Mouse (Mus musculus) MEL (cell line): Measurements from ENCODE around the gene Epha5. TPM values are rescaled to one million over a fixed set of nuclear protein-coding genes. Genes with fewer than 3 reads are reported as not detected.

ENCODE experiments used
- DNase-seq: peaks from one replicate; pipeline ENCODE4 v3.0.0; 2011; ENCODE audit warnings: low read depth, low spot score
- H3K27ac ChIP-seq: 2 replicates; pipeline ENCODE4 v1.5.1; 2012; ENCODE audit warnings: low read depth, mild to moderate bottlenecking, control low read depth, low read length, moderate library complexity; ENCODE audit not compliant: control insufficient read depth
- H3K27me3 ChIP-seq, 2 experiments: fragments of 150-350 bp in 1 of 2; sonication (generic) in 1 of 2; 2 replicates each; pipeline ENCODE4 v1.6.1; 2012; ENCODE audit warnings: low read length in 2 of 2, mild to moderate bottlenecking in 2 of 2, improper control_type of control experiment in 1 of 2, moderate library complexity in 1 of 2; ENCODE audit not compliant: insufficient read depth in 2 of 2, control insufficient read depth in 1 of 2
- H3K36me3 ChIP-seq, 2 experiments: 2 replicates each; pipeline ENCODE4 v1.6.1; 2012 to 2014; ENCODE audit warnings: low read length in 2 of 2, improper control_type of control experiment in 1 of 2, inconsistent platforms in 1 of 2, mild to moderate bottlenecking in 1 of 2; ENCODE audit not compliant: insufficient read depth in 2 of 2, control insufficient read depth in 1 of 2
- H3K4me1 ChIP-seq, 2 experiments: fragments of 150-350 bp in 1 of 2; sonication (generic) in 1 of 2; 2 replicates each; pipeline ENCODE4 v1.6.1; 2012; ENCODE audit warnings: low read length in 2 of 2, improper control_type of control experiment in 1 of 2, mild to moderate bottlenecking in 1 of 2; ENCODE audit not compliant: insufficient read depth in 2 of 2, control insufficient read depth in 1 of 2
- H3K4me3 ChIP-seq, 2 experiments: fragments of 150-350 bp in 1 of 2; sonication (generic) in 1 of 2; 2 replicates each; pipeline ENCODE4 v1.5.1; 2012; ENCODE audit warnings: low read depth in 2 of 2, low read length in 2 of 2, mild to moderate bottlenecking in 2 of 2, moderate library complexity in 2 of 2, control low read depth in 1 of 2, improper control_type of control experiment in 1 of 2; ENCODE audit not compliant: control insufficient read depth in 1 of 2, insufficient read depth in 1 of 2
- H3K79me2 ChIP-seq: 2 replicates; pipeline ENCODE4 v1.6.1; 2012; ENCODE audit warnings: mild to moderate bottlenecking, low read length, moderate library complexity; ENCODE audit not compliant: control insufficient read depth, poor library complexity, insufficient read depth
- H3K9ac ChIP-seq: 2 replicates; pipeline ENCODE4 v1.6.1; 2012; ENCODE audit warnings: low read depth, mild to moderate bottlenecking, control low read depth, low read length, moderate library complexity; ENCODE audit not compliant: control insufficient read depth, poor library complexity, severe bottlenecking
- H3K9me3 ChIP-seq: fragments of 150-350 bp; sonication (generic); replicated peaks from 2 replicates; pipeline ENCODE4 v1.6.1; 2012; ENCODE audit warnings: mild to moderate bottlenecking, low read length, improper control_type of control experiment, moderate library complexity; ENCODE audit not compliant: insufficient read depth
- BHLHE40 ChIP-seq: IDR thresholded peaks from 2 replicates; pipeline ENCODE4 v1.6.1; 2012; ENCODE audit warnings: low read depth, mild to moderate bottlenecking, inconsistent platforms, low read length, improper control_type of control experiment, borderline replicate concordance
- CHD1 ChIP-seq: IDR thresholded peaks from 2 replicates; pipeline ENCODE4 v1.6.1; 2012; ENCODE audit warnings: low read depth, mild to moderate bottlenecking, inconsistent platforms, low read length, improper control_type of control experiment
- CHD2 ChIP-seq: IDR thresholded peaks from 2 replicates; pipeline ENCODE4 v1.6.1; 2011; ENCODE audit warnings: low read length, improper control_type of control experiment
- EP300 ChIP-seq, 2 experiments: IDR thresholded peaks; 2 replicates each; pipeline ENCODE4 v1.6.1; 2011; ENCODE audit warnings: improper control_type of control experiment in 2 of 2, low read length in 2 of 2, low read depth in 1 of 2, mild to moderate bottlenecking in 1 of 2
- GABPA ChIP-seq: IDR thresholded peaks from 2 replicates; pipeline ENCODE4 v1.6.1; 2012; ENCODE audit warnings: low read depth, mild to moderate bottlenecking, inconsistent platforms, low read length, improper control_type of control experiment, moderate library complexity
- MAX ChIP-seq: IDR thresholded peaks from 2 replicates; pipeline ENCODE4 v1.6.1; 2011; ENCODE audit warnings: low read length, improper control_type of control experiment
- MEF2A ChIP-seq: IDR thresholded peaks from 2 replicates; pipeline ENCODE4 v1.6.1; 2014; ENCODE audit warnings: low read depth, mild to moderate bottlenecking, inconsistent platforms, low read length, improper control_type of control experiment; ENCODE audit not compliant: poor library complexity, insufficient replicate concordance, severe bottlenecking; ENCODE audit errors: extremely low read depth
- POLR2AphosphoS5 ChIP-seq: IDR thresholded peaks from 2 replicates; pipeline ENCODE4 v1.6.1; 2012; ENCODE audit warnings: low read depth, borderline replicate concordance, mild to moderate bottlenecking, inconsistent platforms, low read length, moderate library complexity, mixed read lengths
- RAD21 ChIP-seq: IDR thresholded peaks from 2 replicates; pipeline ENCODE4 v1.6.1; 2011; ENCODE audit warnings: mild to moderate bottlenecking, low read depth, low read length, improper control_type of control experiment
- SIN3A ChIP-seq: IDR thresholded peaks from 2 replicates; pipeline ENCODE4 v1.6.1; 2012; ENCODE audit warnings: low read length, improper control_type of control experiment, inconsistent platforms
- TBP ChIP-seq: IDR thresholded peaks from 2 replicates; pipeline ENCODE4 v1.8.0; 2011; ENCODE audit warnings: low read depth, low read length, improper control_type of control experiment
- USF2 ChIP-seq, 2 experiments: IDR thresholded peaks; 2 replicates each; pipeline ENCODE4 v1.6.1; 2011 to 2012; ENCODE audit warnings: improper control_type of control experiment in 2 of 2, low read length in 2 of 2, borderline replicate concordance in 1 of 2, inconsistent platforms in 1 of 2, low read depth in 1 of 2, mild to moderate bottlenecking in 1 of 2; ENCODE audit not compliant: insufficient read depth in 1 of 2
- ZMIZ1 ChIP-seq: IDR thresholded peaks from 2 replicates; pipeline ENCODE4 v1.6.1; 2012; ENCODE audit warnings: low read depth, mild to moderate bottlenecking, inconsistent platforms, low read length, improper control_type of control experiment, moderate library complexity
- polyA plus RNA-seq, 2 experiments: library from polyadenylated mRNA; stranded (reverse) in 1 of 2; unstranded in 1 of 2; fragments of >175 nt in 1 of 2; fragments of >200 nt in 1 of 2; gene quantifications; 2 replicates each; pipeline versions ENCODE4 v1.2.1 to v1.2.4; 2012; ENCODE audit warnings: low replicate concordance in 2 of 2, low read depth in 1 of 2; ENCODE audit not compliant: insufficient read length in 2 of 2, insufficient read depth in 1 of 2, missing spikeins in 1 of 2
- total RNA-seq: library from RNA; depleted of rRNA; stranded (reverse); fragments of 300-350 nt; gene quantifications from 2 replicates; pipeline ENCODE4 v1.2.3, GENCODE M21; 2012

Epha5 gene
- total and polyA plus RNA-seq, 3 experiments = not detected

DNA sequence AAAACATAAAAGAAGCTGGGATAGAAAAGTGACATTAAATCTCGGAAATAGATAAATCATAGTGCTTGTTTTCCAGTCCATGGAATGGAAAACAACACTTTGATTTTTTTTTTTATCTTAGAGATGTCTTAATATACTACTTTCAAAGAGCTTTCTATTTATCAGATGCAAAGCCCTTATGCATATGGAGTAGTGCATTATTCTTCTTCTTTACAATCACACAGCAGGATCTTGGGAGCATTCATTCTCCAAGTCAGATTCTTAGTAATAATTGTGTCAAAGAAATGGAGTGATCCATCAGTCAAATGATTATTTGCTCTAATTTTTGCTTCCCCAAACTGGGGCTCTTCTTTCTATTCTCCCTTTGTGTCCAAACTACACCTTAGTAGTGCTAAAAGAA is 96.6 kb downstream of the Epha5 start:
- Histone ChIP-seq H3K4me3 (no peak overlapping the region), H3K79me2 (no peaks in the 10 kb centered on the region), H3K9ac (no peak overlapping the region), H3K36me3 (no peaks in the 10 kb centered on the region), H3K4me1 (no peaks in the 10 kb centered on the region), H3K27me3 (no peaks in the 10 kb centered on the region), H3K9me3 (no peaks in the 10 kb centered on the region), H3K27ac (no peak overlapping the region)
- TF ChIP-seq SIN3A (no peak), USF2 (IDR thresholded peaks at IDR 0.05; ENCODE audit: borderline replicate concordance in 1 of 2, insufficient read depth in 1 of 2, low read depth in 1 of 2, low read length in 2 of 2) (no peak)
- no peak for DNase-seq

DNA sequence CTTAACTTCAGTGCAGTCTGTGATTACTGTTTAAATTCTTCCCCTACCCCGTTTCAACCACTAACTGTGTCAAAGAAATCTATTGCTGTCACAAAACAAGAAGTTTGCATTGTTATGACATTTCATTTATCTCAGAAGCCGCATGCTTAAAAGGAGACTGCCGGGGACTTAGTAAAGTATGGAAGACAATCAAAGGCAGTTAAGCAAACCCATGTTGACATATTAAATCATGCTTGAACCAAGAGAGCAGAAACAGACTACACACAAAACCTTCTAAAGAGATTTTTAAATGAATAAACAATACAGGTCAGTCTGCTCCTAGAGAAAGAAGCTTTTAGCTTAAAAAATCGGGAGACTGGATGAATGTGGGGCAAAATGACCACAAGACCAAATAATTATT is 97.0 kb downstream of the Epha5 start:
- H3K4me1 ChIP-seq = no peaks in the 10 kb centered on the region
- no peaks in the 10 kb centered on the region for H3K79me2 ChIP-seq
- H3K9me3 ChIP-seq = no peaks in the 10 kb centered on the region
- no peak overlapping the region for H3K27ac ChIP-seq
- no peak overlapping the region for H3K4me3 ChIP-seq
- no peak for DNase-seq
- H3K27me3 ChIP-seq = no peaks in the 10 kb centered on the region
- no peaks in the 10 kb centered on the region for H3K36me3 ChIP-seq
- TF ChIP-seq GABPA (no peak), MEF2A (no peak), RAD21 (no peak), CHD2 (no peak), EP300 (IDR thresholded peaks at IDR 0.05; ENCODE audit: low read depth in 1 of 2, low read length in 2 of 2) (no peak), CHD1 (no peak), ZMIZ1 (no peak), TBP (no peak), BHLHE40 (no peak), POLR2AphosphoS5 (no peak)
- no peak overlapping the region for H3K9ac ChIP-seq

DNA sequence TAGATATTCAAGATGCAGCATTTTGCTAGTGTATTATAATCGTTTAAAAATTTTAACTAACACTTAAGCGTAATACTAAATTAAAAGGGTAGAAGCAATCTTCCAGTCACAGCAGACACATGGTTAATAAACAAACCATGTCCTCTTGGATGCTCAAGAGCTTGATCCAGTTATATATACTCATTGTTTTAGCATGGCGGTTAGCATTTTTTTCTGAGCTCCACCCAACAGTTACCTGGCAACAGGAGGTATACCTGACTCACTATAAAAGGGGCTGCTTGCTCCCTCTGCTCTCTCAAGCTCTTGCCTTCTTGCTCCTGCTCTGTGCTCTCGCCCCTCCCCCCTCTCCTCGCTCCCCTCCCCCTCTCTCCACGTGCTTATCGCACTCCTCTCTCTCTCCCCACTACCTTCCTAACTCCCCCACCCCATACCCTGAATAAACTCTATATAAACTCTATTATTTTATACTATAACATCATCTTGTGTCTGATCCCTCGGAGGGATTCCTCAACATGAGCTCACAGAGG is 98.3 kb downstream of the Epha5 start:
- H3K9ac ChIP-seq = no peak overlapping the region
- no peak overlapping the region for H3K4me3 ChIP-seq
- no peaks in the 10 kb centered on the region for H3K9me3 ChIP-seq
- DNase-seq = no peak
- TF ChIP-seq MAX = no peak
- no peaks in the 10 kb centered on the region for H3K79me2 ChIP-seq
- no peaks in the 10 kb centered on the region for H3K36me3 ChIP-seq
- no peak overlapping the region for H3K27ac ChIP-seq
- no peaks in the 10 kb centered on the region for H3K4me1 ChIP-seq
- H3K27me3 ChIP-seq = no peaks in the 10 kb centered on the region
